Mouse (Mus musculus) liver, postnatal 0 days (tissue): ENCODE measurements around the gene Rpain. TPM values are rescaled to one million over a fixed set of nuclear protein-coding genes. Genes with fewer than 3 reads are reported as not detected.

Experiments
- ATAC-seq: fragments of 200-750 bp; cut with Nextera tagmentation; 2 replicates; pipeline ENCODE4 v1.8.0; 2017; ENCODE audit warnings: mild to moderate bottlenecking, moderate library complexity
- DNase-seq: peaks from one replicate; pipeline ENCODE4 v3.0.0-alpha.2; 2016
- H3K27ac ChIP-seq: fragments of 300-500 bp; sonication (generic); 2 replicates; pipeline ENCODE4 v1.5.1; 2014; ENCODE audit warnings: antibody characterized with exemption, moderate library complexity, mild to moderate bottlenecking, low read depth
- H3K27me3 ChIP-seq: fragments of 300-500 bp; sonication (generic); 2 replicates; pipeline ENCODE4 v1.6.1; 2014; ENCODE audit warnings: low read length, control low read depth, mixed read lengths; ENCODE audit not compliant: insufficient read depth
- H3K36me3 ChIP-seq: fragments of 300-500 bp; sonication (generic); replicated peaks from 2 replicates; pipeline ENCODE4 v1.6.1; 2014; ENCODE audit warnings: mild to moderate bottlenecking, control low read depth, low read length, moderate library complexity, mixed read lengths; ENCODE audit not compliant: insufficient read depth
- H3K4me1 ChIP-seq: fragments of 300-500 bp; sonication (generic); 2 replicates; pipeline ENCODE4 v1.6.1; 2014; ENCODE audit warnings: antibody characterized with exemption, mild to moderate bottlenecking, control low read depth; ENCODE audit not compliant: insufficient read depth
- H3K4me2 ChIP-seq: fragments of 300-500 bp; sonication (generic); 2 replicates; pipeline ENCODE4 v1.6.1; 2014; ENCODE audit warnings: low read depth, mild to moderate bottlenecking, low read length, moderate library complexity, mixed read lengths
- H3K4me3 ChIP-seq: fragments of 300-500 bp; sonication (generic); 2 replicates; pipeline ENCODE4 v1.5.1; 2014; ENCODE audit warnings: low read depth, low read length
- H3K9ac ChIP-seq: fragments of 300-500 bp; sonication (generic); replicated peaks from 2 replicates; pipeline ENCODE4 v1.6.1; 2014; ENCODE audit warnings: mild to moderate bottlenecking, moderate library complexity
- H3K9me3 ChIP-seq: fragments of 300-500 bp; sonication (generic); 2 replicates; pipeline ENCODE4 v1.6.1; 2016; ENCODE audit warnings: mild to moderate bottlenecking, control low read depth, low read length, mixed read lengths
- CTCF ChIP-seq: sonication (generic); IDR thresholded peaks from 2 replicates; pipeline ENCODE4 v1.5.1; 2016; ENCODE audit warnings: antibody characterized with exemption, low read depth
- EP300 ChIP-seq: IDR thresholded peaks from 2 replicates; pipeline ENCODE4 v1.6.1; 2016; ENCODE audit warnings: antibody characterized with exemption, low read depth, mild to moderate bottlenecking
- WGBS: fragments of 180-500 bp; shearing (Covaris S2); extraction: QIAGEN DNeasy Blood & Tissue Kit; methylation state at CpG from one replicate; pipeline ENCODE4 v1.1.7; 2014; ENCODE audit not compliant: insufficient replicate concordance; 5-methylcytosine and 5-hydroxymethylcytosine counted together
- polyA plus RNA-seq: library from polyadenylated mRNA; unstranded; fragments of >200 nt; fragmentation: Nextera tagmentation; extraction: Ambion mirVana; gene quantifications from 2 replicates; pipeline ENCODE4 v1.2.1, GENCODE M21; 2015

The Rpain gene
- polyA plus RNA-seq, 1 experiment from 2014 or later: 51.7 TPM

- TF ChIP-seq CTCF: no peak
- peak; percentile 80 for TF ChIP-seq EP300
- Histone ChIP-seq H3K9ac (peak within 1 kb of the TSS; percentile 89), H3K9me3 (no peaks in the 10 kb centered on the region), H3K36me3 (peaks cover 17% of the 10 kb centered on the region), H3K4me1 (peaks cover 29% of the 10 kb centered on the region), H3K27ac (peak within 1 kb of the TSS; percentile 84), H3K4me2 (peak within 1 kb of the TSS; percentile 91), H3K4me3 (peak within 1 kb of the TSS; percentile 96), H3K27me3 (no peaks in the 10 kb centered on the region)
- WGBS: under 1% methylated on average over 68 of the region's 71 CpGs
- ATAC-seq: peak; percentile 98
- DNase-seq: peak; percentile 97
Measured at GRCm38 (mm10) chr11:71019201-71020068, 49.4 kb downstream of the Rpain start, which contains the start of the genes Mis12 and Derl2. TSS of gene Mis12 (plus strand) at chr11:71019611. TSS of gene Derl2 (minus strand) at chr11:71019841.

Other genes with a start within 250 kb of the Rpain start
- 1.9 and 2.0 TPM in 2 replicates for gene Zfp3, start 206.0 kb upstream of the Rpain start, polyA plus RNA-seq
- 2.6 and 3.0 TPM in 2 replicates for gene Scimp, start 157.6 kb upstream of the Rpain start, polyA plus RNA-seq
- 18.3 and 18.5 TPM in 2 replicates for gene Rabep1, start 125.4 kb upstream of the Rpain start, polyA plus RNA-seq
- gene Nup88, start 240 bp upstream of the Rpain start, polyA plus RNA-seq: 31.6 and 33.1 TPM in 2 replicates
- gene C1qbp, start 12.8 kb downstream of the Rpain start, polyA plus RNA-seq: 135 TPM in 2 replicates
- 2.7 and 3.5 TPM in 2 replicates for gene Dhx33, start 34.2 kb downstream of the Rpain start, polyA plus RNA-seq
- gene Mis12, start 49.4 kb downstream of the Rpain start, polyA plus RNA-seq: 10.8 and 10.9 TPM in 2 replicates
- gene Derl2, start 49.6 kb downstream of the Rpain start, polyA plus RNA-seq: 46.4 and 46.7 TPM in 2 replicates
- gene 6330403K07Rik, start 63.3 kb downstream of the Rpain start, polyA plus RNA-seq: 0.36 and 0.51 TPM in 2 replicates
- gene Nlrp1a, start 174.5 kb downstream of the Rpain start, polyA plus RNA-seq: 0.08 and 0.19 TPM in 2 replicates